Mouse (Mus musculus) ES-E14 (cell line): Measurements from ENCODE around the gene Kif23. TPM values are rescaled to one million over a fixed set of nuclear protein-coding genes. Genes with fewer than 3 reads are reported as not detected.
A peak's percentile ranks its signal among the peaks of the same experiment; 100 is the strongest.

ENCODE experiments used
- DNase-seq: peaks from one replicate; pipeline ENCODE4 v3.0.0-alpha.2; 2013; ENCODE audit warnings: low read depth, low spot score
- H3K27ac ChIP-seq: 2 replicates; pipeline ENCODE4 v1.5.1; 2012; ENCODE audit warnings: low read depth, mild to moderate bottlenecking, low read length, moderate library complexity, mixed read lengths; ENCODE audit not compliant: poor library complexity, insufficient read depth, severe bottlenecking
- H3K36me3 ChIP-seq: 2 replicates; pipeline ENCODE4 v1.6.1; 2012; ENCODE audit warnings: mild to moderate bottlenecking, low read length, moderate library complexity, mixed read lengths; ENCODE audit not compliant: control insufficient read depth, poor library complexity, insufficient read depth, severe bottlenecking
- H3K4me1 ChIP-seq, 2 experiments: fragments of 150-350 bp in 1 of 2; sonication (generic) in 1 of 2; 2 replicates each; pipeline ENCODE4 v1.6.1; 2012; ENCODE audit warnings: low read length in 2 of 2, mild to moderate bottlenecking in 1 of 2, mixed read lengths in 1 of 2; ENCODE audit not compliant: control insufficient read depth in 2 of 2, insufficient read depth in 2 of 2, poor library complexity in 1 of 2
- H3K4me3 ChIP-seq, 2 experiments: fragments of 150-350 bp in 1 of 2; sonication (generic) in 1 of 2; 2 replicates each; pipeline ENCODE4 v1.5.1; 2012; ENCODE audit warnings: low read length in 2 of 2, low read depth in 1 of 2, mild to moderate bottlenecking in 1 of 2, mixed read lengths in 1 of 2; ENCODE audit not compliant: insufficient read depth in 1 of 2, poor library complexity in 1 of 2, severe bottlenecking in 1 of 2
- H3K9ac ChIP-seq: 2 replicates; pipeline ENCODE4 v1.6.1; 2012; ENCODE audit warnings: low read depth, mild to moderate bottlenecking, low read length, mixed read lengths; ENCODE audit not compliant: poor library complexity, insufficient read depth, severe bottlenecking
- H3K9me3 ChIP-seq: fragments of 150-350 bp; sonication (generic); 2 replicates; pipeline ENCODE4 v1.6.1; 2012; ENCODE audit warnings: low read depth, mild to moderate bottlenecking, low read length; ENCODE audit not compliant: control insufficient read depth, insufficient read depth
- CHD2 ChIP-seq: IDR thresholded peaks from 2 replicates; pipeline ENCODE4 v1.6.1; 2014; ENCODE audit warnings: mild to moderate bottlenecking, low read depth, low read length, inconsistent platforms
- HCFC1 ChIP-seq: IDR thresholded peaks from 2 replicates; pipeline ENCODE4 v1.6.1; 2012; ENCODE audit warnings: low read length, inconsistent platforms, borderline replicate concordance; ENCODE audit not compliant: insufficient read depth
- MAFK ChIP-seq: IDR thresholded peaks from 2 replicates; pipeline ENCODE4 v1.6.1; 2014; ENCODE audit warnings: mild to moderate bottlenecking, low read depth, low read length, inconsistent platforms; ENCODE audit not compliant: insufficient read depth
- ZC3H11A ChIP-seq: IDR thresholded peaks from 2 replicates; pipeline ENCODE4 v1.6.1; 2012; ENCODE audit warnings: low read depth, mild to moderate bottlenecking, inconsistent platforms, low read length, borderline replicate concordance
- ZNF384 ChIP-seq: IDR thresholded peaks from 2 replicates; pipeline ENCODE4 v1.6.1; 2012; ENCODE audit warnings: low read depth, low read length, inconsistent platforms
- in situ Hi-C, 2 experiments: fragments of 600-800 bp; cut with MboI; formaldehyde crosslinking; loops; one replicate each; pipeline ENCODE4 v1.15.1; 2025; ENCODE audit warnings: low sequenced_read_pairs in 2 of 2, inconsistent platforms in 1 of 2; ENCODE audit not compliant: unreplicated experiment in 2 of 2
- total RNA-seq: library from RNA; depleted of rRNA; stranded (reverse); fragments of 300-350 nt; gene quantifications from 2 replicates; pipeline ENCODE4 v1.2.3, GENCODE M21; 2012

The Kif23 gene
- total RNA-seq, 1 experiment = 87.1 TPM

DNA sequence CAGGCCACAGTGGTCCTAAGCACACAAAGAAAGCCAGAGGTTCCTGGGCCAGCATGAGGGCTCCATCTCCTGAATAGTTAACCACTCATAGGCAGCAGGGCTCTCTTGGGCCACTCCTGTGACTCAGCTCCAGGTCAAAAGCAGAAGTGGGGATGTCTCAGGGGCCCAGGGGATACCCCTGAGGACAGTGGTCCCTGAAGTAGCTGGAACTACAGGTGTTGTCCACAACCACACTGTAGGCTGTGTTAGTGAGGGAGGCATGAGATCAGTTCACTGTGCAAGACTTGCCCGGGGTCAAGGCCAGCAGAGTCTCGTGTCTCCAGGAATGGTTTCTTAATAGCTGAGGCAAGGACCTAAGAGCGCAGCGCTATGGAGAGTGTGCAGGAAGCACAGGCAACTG, 45.0 kb downstream of the Kif23 start:
- DNase-seq = no peak
- TF ChIP-seq HCFC1 (no peak), MAFK (no peak), ZC3H11A (no peak), CHD2 (no peak), ZNF384 (no peak)
- H3K27ac ChIP-seq = no peak overlapping the region
- in situ Hi-C loops = no loop called here
- no peaks in the 10 kb centered on the region for H3K36me3 ChIP-seq
- no peak overlapping the region for H3K4me3 ChIP-seq
- H3K4me1 ChIP-seq = peaks cover 0 to 2% of the 10 kb centered on the region in 2 experiments; a peak in 2 of 4 replicates
- no peaks in the 10 kb centered on the region for H3K9me3 ChIP-seq
- H3K9ac ChIP-seq = no peak overlapping the region

DNA sequence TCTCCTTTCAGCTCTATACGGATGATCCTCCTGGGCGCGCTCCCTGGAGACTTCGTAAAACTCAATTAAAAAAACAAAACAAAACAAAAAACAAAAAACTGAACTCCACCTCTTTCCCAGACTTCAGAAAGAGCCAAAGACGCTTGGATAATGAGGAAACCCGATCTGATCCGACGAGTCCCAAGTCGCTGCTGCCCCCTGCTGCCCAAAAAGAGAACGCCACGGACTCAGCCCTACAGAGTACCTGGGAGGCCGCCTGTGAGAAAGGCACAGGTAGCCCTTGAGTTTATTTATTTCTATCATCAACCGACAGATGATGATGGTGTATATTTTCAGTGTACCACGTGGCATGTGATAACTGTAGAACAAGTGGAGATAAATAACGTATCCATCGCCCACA, 46.8 kb downstream of the Kif23 start:
- Histone ChIP-seq H3K27ac (no peak overlapping the region), H3K9me3 (no peaks in the 10 kb centered on the region), H3K4me3 (no peak overlapping the region), H3K4me1 (peaks cover 0 to 2% of the 10 kb centered on the region in 2 experiments; a peak in 2 of 4 replicates), H3K9ac (no peak overlapping the region), H3K36me3 (no peaks in the 10 kb centered on the region)
- peak; percentile 70 for DNase-seq
- in situ Hi-C loops = loop anchor here (10.0 to 25.0 kb wide), 3 partner anchors 175 to 888 kb away; no protein-coding TSS in a partner anchor
- TF ChIP-seq ZC3H11A (no peak), ZNF384 (no peak), CHD2 (no peak), HCFC1 (no peak), MAFK (no peak)

DNA sequence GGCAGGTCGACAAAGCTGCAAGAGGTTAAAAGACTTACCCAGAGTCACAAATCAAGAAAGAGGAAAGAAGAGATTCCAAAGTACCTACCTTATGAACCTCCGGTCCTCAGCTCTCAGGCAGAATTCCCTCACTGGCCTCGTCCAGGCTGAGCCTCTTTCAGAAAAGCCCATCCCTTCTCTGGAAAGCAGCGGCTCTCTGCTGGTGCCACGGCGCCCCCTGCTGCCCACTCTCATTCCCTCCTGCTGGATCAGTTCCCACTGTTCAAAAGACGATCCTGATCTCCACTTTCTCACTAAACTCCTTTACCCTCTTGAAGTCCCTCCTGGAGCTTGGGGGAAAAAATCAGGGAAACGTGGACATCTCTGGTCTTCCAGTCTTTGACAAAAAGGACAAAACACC, 48.2 kb downstream of the Kif23 start:
- no peak overlapping the region for H3K27ac ChIP-seq
- H3K4me1 ChIP-seq = peaks cover 0 to 2% of the 10 kb centered on the region in 2 experiments; a peak in 2 of 4 replicates
- H3K9ac ChIP-seq = no peak overlapping the region
- TF ChIP-seq ZC3H11A = peak; percentile 80
- TF ChIP-seq ZNF384 = no peak
- no peak for TF ChIP-seq MAFK
- no peak for TF ChIP-seq HCFC1
- in situ Hi-C loops = loop anchor here (10.0 to 25.0 kb wide), 3 partner anchors 174 to 886 kb away; no protein-coding TSS in a partner anchor
- no peaks in the 10 kb centered on the region for H3K9me3 ChIP-seq
- H3K36me3 ChIP-seq = no peaks in the 10 kb centered on the region
- no peak for DNase-seq
- no peak overlapping the region for H3K4me3 ChIP-seq

DNA sequence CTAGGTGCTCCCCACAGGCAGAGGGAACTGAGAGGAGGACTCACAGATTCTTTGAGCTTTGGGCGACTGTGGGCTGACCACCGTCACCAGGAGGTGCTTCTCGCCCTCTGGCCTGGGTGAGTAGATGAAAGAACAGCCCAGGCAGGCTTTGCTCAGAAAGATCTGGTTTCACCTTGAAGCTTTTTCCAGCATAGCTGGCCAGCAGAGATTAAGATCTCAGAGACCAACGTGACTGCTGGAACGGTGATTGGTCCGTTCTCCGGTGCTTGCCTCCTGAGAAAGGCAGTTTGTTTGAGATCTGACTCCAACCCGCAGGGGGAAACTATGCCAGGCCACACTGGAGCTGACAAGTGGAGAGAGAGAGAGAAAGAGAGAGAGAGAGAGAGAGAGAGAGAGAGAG, 51.6 kb downstream of the Kif23 start:
- TF ChIP-seq ZC3H11A = no peak
- TF ChIP-seq MAFK = no peak
- TF ChIP-seq CHD2 = no peak
- no peak for TF ChIP-seq HCFC1
- TF ChIP-seq ZNF384 = no peak
- peaks cover 0 to 2% of the 10 kb centered on the region in 2 experiments; a peak in 2 of 4 replicates for H3K4me1 ChIP-seq
- in situ Hi-C loops = loop anchor here (10.0 to 25.0 kb wide), 3 partner anchors 170 to 883 kb away; no protein-coding TSS in a partner anchor
- no peaks in the 10 kb centered on the region for H3K36me3 ChIP-seq
- DNase-seq = no peak
- H3K4me3 ChIP-seq = no peak overlapping the region
- H3K9ac ChIP-seq = no peak overlapping the region
- H3K27ac ChIP-seq = no peak overlapping the region
- no peaks in the 10 kb centered on the region for H3K9me3 ChIP-seq
